Mouse (Mus musculus) spleen, embryonic (tissue): ENCODE measurements around the gene Gm10642.

Source experiments
- CTCF ChIA-PET: fragments of 350-600 bp; sonication (Branson Sonifier 250); formaldehyde crosslinking; loops from one replicate; lab custom pipeline; 2022; lab: Charles Lee

Gene Gm10642

DNA sequence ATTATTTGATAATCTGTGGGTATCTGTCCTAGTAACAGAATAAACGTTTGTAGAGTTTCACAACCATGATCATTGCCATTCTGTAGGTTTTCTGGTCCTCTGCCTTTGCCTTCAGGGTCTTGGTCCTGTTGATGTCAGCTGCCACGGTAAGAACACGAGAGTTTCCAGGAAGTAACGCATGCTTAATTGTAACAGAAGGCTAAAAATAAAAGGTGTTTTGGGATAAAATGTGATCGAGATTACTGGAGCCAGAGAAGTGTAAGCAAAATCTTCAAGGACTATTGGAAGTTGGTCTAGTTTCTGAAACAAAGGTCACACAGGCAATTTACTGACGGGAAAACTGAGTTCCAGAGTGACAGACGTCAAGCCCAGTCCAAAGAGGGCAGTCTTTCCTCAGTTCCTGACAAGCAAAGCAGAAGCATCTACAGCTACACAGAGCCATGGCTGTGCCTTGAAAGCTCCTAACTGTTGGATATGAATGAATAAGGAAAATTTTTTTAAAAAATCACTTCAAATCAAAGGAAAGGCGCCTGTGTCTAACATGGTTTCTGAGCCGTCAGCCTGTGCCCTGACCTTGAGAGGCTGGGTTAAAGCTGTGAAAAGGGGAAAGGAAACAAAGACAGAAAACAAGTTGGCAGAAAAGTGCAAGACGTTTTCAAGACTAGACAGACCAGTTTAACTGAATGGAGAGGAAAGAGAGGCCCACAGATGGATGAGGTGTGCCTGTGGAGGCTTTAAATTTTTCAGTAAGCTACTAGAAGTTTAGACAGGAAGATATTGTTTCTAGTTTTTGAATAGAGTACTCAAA is 15.9 kb downstream of the Gm10642 start:
- CTCF ChIA-PET, result interaction anchor here (0.6 kb wide), 1 partner anchor 260 kb away, joined by 22 read pairs; no protein-coding TSS in a partner anchor

DNA sequence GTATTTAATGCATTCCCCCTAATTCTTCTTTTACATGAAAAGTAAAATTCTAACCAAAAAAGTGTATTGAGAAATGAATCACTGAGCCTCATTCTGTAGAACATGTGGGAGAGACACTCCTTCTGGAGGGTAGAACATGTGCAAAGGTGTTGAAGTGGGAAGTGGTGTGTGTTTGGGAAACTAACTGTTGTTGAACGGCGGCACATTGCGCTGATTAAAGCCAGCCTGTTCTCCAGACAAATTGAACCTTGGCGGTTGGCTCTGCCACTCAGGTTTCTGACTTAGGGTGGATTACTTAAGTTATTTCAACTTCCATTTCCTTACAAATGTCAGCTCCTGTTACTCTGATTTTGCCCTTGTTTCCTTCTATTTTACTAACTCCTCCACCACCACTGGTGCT is 17.6 kb downstream of the Gm10642 start:
- CTCF ChIA-PET, result no interaction called here

DNA sequence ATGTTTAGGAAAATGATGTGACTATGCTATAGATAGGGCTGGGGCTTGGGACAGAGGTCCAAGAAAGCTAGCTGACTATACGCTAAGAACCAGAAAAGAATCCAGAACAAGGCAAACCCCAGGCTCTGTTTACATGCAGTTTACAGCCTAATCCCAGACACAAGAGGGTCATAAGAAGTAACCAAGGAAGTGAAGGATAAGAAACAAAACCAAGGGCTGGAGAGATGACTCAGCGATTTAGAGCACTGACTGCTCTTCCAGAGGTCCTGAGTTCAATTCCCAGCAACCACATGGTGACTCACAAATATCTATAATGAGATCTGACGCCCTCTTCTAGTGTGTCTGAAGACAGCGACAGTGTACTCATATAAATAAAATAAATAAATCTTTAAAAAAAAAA is 19.1 kb downstream of the Gm10642 start:
- CTCF ChIA-PET, result no interaction called here

DNA sequence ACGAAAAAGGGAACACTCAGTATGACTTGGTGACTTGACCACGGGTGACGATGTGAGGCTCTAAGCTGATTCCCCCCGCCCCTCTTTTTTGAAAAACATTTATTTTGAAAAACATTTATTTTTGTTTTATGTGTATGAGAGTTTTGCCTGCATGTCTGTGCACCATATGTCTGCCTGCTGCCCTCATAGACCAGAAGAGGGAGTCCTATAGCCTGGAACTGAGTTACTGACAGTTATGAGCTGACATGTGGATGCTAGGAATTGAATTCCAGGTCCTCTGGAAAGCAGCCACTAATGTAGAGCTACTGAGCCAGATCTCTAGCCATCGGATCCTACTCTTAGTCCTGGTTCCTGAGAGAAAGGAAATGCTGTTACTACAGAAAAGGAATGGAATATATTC is 19.9 kb downstream of the Gm10642 start:
- CTCF ChIA-PET, result no interaction called here

DNA sequence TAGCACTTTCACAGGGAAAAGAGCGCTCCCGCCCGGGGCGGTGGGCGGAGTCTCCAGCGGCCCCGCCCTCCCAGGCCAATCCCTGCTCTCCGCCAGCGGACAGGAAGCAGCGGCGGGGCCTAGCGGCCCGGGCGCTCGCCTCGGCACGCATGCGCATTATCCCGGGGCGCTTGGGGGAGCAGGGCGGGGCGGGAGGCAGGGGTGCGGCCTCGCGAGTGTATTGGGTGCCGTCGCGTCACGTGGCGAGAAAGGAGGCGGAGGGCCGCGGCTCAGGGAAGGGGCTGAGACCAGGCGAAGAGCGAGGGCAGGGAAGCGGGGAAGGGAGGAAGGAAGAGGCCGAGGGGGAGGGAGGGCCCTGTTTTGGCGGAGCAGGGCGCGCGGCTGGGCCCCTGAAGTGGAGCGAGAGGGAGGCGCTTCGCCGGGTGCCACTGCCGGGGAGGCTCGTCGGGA is 22.7 kb downstream of the Gm10642 start, which contains the start of gene Adam10:
TSS of gene Adam10 (plus strand) at position 316 of the 450 bp plus-strand sequence.
- CTCF ChIA-PET, result no interaction called here

DNA sequence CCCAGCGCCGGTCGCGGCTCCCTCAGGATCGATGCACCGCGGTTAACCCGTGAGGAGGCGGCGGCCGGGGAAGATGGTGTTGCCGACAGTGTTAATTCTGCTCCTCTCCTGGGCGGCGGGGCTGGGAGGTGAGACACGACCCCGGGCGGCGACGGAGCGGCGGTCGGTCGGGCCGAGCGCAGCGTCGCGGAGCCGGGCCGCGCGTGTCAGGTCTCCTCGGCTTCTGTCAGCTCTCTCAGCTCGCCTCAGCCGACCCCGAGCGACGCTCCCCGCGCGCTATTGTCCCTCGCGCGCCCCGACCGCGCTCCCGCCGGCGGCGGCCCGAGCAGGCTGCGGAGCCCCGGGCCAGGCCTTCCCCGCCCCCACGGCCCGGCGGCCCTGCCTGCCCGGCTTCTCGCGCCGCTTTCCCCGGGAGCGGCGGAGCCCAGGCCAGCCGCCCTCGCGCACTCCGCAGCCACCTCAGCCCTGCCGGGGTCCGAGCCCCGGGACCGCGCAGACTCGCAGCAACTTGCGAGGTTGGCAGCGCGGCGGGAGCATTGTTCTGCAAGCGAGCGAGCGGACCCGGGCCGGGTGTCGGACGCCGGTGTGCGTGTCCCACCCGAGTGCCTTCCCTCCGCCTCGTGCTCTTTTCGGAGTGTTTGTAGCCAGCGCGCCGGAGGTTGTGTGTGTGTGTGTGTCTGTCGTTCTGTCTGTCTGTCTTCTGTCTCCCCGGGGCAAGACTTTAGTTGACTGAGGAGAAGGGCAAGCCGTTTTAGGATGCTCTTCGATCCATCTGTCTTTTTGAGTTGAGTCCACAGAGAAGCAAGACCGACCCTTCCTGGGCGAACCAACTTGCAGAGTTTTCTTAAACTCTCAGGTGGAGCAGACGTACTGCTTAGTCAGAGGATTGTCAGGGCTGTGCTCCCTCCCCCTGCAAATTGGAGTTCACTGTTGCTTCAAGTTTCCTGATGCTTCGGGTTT is 23.4 kb downstream of the Gm10642 start:
- CTCF ChIA-PET, result no interaction called here

DNA sequence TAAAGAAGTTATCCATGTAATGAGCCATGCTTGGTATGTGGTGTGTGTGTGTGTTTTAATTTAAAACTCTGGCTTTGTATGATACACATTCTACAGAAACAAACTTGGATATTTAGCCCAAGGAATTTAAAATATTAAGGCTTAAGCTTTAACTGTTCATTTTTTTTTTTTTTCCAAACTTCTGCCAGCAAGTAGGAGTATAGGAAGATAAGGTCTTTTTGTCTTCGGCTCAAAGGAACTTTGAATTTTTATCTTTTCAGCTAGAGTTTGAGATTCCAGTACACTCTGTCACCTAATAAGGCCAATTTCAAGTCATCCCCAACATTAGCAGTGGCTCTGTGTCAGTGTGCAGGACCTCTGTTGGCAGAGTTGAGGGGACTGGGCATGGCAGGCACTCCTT is 26.2 kb downstream of the Gm10642 start:
- CTCF ChIA-PET, result no interaction called here

DNA sequence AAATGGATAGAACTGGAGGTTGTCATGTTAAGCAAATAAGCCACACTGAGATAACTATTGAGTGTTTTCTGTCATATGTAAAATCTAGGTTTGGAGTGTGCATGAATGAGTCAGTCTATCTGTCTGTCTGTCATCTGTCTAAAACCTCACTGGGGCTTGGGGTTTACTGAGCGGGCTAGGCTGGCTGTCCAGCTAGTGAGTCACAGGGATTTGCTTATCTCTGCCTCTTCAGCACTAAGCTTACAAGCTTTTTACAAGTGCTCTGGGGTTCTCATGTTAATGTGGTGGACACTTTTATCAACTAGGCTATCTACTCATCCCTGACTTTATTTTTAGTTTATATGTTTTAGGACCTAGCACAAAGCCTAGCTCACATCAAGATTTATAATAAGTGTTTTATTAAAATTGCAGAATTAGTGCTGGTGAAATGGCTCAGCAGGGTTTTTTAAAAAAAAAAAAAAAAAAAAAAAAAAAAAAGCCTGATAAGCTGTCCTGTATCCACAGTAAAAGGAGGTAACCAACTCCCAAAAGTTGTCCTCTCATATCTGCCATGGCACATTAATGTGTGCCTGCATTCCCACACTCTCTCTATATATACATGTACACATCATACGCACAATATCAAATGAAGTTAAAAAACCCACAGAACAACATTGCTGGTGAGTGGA is 32.4 kb downstream of the Gm10642 start:
- CTCF ChIA-PET, result no interaction called here

DNA sequence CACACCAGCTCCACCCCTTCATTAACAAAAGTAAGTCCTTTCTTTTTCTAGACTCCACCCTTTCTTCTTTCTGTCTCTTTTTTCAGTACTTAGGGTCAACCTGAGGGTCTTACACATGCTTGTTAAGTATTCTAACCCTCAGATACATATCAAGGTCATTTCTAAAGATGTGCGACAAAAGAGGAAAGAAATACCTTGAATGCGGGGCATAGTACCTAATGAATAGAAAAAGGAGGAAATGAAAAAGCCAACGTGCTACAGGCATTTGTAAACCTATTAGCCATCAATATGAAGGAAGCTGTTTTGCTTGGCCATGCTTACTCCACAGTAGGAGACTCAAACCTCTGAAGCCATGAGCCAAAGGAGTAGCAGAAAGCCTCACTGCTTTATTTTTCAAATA is 33.9 kb downstream of the Gm10642 start:
- CTCF ChIA-PET, result no interaction called here

DNA sequence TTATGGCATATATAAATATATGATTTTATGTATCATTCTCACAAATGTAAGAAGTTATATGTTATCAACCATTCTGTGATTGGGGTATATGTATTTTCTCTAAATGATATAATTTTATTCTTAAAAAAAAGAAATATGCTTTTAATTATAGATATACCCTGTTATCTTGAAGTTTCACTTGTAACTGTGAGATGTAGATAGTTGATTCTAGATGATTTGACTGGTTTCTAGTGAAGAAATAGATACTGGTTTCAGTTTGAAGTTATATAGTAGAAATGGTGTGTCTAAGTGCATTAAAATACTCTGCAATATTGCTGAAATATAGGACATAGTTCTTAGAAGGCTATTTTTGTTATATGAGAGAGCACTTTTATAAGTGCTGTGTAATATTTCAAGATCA is 34.5 kb downstream of the Gm10642 start:
- CTCF ChIA-PET, result no interaction called here

DNA sequence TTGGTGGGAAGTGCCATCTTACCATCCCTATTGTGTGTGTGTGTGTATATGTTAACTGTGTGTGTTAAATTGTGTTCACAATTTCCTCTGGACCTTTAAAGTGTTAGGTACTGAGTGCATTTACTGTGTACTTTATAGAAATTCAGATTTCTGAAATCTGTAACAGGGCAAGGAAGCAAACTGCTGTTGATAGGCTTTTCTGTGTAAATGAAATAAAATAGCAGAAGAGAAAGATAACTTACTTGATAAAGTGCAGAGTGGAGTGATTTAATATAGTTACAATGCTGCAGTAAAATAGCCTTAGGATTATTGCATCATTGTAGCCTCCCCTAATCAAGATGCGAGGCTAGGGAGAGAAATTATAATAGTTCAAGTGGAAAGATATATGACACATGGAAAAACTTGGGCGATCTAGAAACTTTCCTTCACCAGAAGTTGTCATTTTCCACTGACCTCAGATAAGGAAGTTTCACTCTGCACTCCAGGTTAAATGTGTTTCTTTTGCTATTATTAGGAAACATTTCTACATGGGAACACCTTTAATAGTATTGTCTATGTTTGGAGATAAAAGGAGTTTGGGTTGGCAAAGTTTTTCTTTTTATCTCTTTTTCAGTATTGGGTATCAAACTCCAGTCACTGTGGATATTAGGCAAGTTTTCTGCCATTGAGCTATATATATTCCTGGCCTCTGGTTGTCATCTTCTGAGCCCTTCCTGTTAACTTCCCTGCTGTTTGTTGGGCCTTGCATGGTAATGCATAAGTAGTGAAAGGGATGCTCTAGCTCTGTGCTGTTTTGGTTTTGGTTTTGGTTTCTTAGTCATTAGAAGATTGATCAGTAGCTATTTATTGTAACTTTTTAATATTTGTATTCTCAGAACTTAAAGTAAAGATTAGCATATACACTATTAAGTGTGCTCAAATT is 36.0 kb downstream of the Gm10642 start:
- CTCF ChIA-PET, result no interaction called here

DNA sequence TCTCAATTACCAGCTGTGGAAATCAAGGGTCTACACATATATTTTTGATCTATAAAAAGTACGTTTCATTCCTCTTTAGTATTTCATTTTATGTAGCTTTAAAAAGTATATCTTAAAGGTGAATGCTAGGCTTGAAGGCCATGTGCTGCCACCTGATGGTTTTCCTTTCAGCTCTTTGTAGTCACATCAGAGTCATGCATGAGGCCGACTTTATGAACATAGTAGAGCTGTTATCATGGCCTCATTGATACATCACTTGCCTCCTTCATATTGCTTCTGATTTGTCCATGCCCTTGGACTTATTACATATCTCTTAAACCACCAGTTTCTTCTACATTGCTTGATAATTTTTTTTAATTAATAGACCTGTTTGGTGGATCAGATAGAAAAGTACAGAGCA is 39.7 kb downstream of the Gm10642 start:
- CTCF ChIA-PET, result no interaction called here

DNA sequence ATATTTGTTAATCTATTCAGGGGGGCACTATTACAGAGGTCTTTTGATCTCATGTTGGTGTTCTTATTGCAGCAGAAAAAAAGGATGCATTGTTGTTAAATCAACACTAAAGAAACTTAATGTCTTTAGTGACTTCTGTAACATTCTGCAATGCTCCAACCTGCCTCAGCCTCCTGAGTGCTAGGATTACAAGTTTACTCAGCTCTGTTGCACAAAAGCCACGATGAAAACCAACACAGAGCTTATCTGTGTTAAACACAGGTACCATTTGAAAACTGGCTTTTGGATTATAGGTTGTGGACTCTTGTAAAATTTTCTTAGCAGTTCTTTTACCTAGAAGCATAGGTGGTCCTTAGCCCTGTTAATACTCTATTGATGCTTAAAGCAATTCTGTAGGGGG is 42.0 kb downstream of the Gm10642 start:
- CTCF ChIA-PET, result interaction anchor here (0.6 kb wide), 1 partner anchor 168 kb away, joined by 4 read pairs; no protein-coding TSS in a partner anchor

DNA sequence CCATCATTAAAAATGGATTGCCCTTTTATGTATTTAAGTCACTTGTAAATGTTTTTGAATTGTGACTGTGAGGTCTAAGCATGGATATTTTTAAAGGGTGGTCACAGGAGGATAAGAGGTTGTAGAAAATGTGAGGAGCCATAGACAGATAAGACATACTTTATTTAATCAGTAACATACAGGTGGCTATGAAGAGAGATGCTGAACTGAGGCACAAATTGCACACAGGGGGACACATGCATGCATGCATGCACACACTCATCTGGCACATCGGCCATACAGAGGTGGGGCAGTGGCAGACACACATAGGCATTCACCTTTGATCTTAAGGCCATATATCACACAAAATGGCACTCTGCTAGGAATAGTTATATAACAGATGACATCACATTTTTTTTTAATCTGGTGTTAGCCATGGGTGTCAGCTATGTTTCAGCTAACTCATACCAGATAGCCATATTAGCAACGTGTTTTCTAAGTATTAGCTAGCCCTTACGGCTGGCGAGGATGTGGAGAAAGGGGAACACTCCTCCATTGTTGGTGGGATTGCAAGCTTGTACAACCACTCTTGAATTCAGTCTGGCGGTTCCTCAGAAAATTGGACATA is 47.6 kb downstream of the Gm10642 start:
- CTCF ChIA-PET, result no interaction called here

DNA sequence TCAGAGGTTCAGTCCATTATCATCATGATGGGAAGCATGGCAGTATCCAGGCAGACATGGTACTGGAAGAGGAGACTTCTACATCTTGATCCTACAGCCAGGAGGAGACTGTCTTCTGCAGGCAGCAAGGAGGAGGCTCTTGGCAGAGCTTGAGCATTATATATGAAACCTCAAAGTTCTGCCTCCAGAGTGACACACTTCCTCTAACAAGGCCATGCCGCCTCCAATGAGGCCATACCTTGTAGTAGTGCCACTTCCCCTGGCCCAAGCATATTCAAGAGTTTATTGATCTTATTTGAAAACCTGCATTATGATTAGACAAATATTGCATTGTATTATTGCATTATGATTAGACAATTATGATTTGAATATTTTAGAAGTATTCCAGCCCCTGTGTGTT is 50.4 kb downstream of the Gm10642 start:
- CTCF ChIA-PET, result no interaction called here
